Mouse (Mus musculus) brain, embryonic 14.5 days (tissue): ENCODE results near the gene Mest. TPM values are rescaled to one million over a fixed set of nuclear protein-coding genes. Genes with fewer than 3 reads are reported as not detected.

Experiments used
- DNase-seq: peaks from one replicate; pipeline ENCODE4 v3.0.0-alpha.2; 2011; ENCODE audit warnings: low read depth
- CTCF ChIP-seq: fragments of 200-500 bp; IDR thresholded peaks from 2 replicates; pipeline ENCODE4 v1.5.1; 2012; ENCODE audit warnings: inconsistent platforms, mild to moderate bottlenecking, moderate library complexity, borderline replicate concordance; ENCODE audit not compliant: insufficient read depth, insufficient read length; ENCODE audit errors: extremely low read depth
- POLR2A ChIP-seq: fragments of 200-500 bp; IDR thresholded peaks from 2 replicates; pipeline ENCODE4 v1.6.1; 2012; ENCODE audit warnings: mild to moderate bottlenecking, inconsistent platforms, borderline replicate concordance; ENCODE audit not compliant: poor library complexity, insufficient read depth, insufficient read length, severe bottlenecking; ENCODE audit errors: extremely low read depth
- polyA plus RNA-seq: library from polyadenylated mRNA; depleted of rRNA; stranded (reverse); fragments of >200 nt; gene quantifications from 2 replicates; pipeline ENCODE4 v1.2.3, GENCODE M21; 2012; rRNA removed

The Mest gene
- polyA plus RNA-seq, 1 experiment: 604 TPM

DNA sequence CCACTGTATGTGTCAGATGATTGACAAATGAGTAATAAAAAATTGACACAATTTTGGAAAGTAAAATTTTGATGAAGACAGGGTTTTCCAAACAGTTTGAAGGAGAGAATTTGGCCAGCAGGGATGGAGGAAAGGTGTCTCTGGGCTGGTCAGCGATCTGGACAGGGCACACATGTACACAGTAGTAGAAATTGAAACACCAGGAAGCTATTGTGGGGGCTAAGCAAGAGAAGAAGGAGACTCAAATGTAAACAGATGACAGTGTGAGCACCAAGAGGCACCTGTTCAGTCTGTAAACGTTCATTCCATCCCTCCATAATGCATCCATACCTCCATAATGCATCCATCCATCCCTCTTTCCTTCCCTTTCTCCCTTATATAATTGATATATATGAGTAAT is 27.9 kb downstream of the Mest start:
- TF ChIP-seq POLR2A (no peak), CTCF (no peak)
- no peak for DNase-seq

Other genes with a start within 250 kb of the Mest start
- gene Tmem209, start 213.8 kb upstream of the Mest start, polyA plus RNA-seq: 45.9 and 59.4 TPM in 2 replicates
- gene Ssmem1, start 213.7 kb upstream of the Mest start, polyA plus RNA-seq: 0.09 and 0.10 TPM in 2 replicates
- 3.4 and 4.1 TPM in 2 replicates for gene Cpa2, start 182.0 kb upstream of the Mest start, polyA plus RNA-seq
- 2.5 and 3.3 TPM in 2 replicates for gene Cpa4, start 155.2 kb upstream of the Mest start, polyA plus RNA-seq
- gene Cpa5, start 112.5 kb upstream of the Mest start, polyA plus RNA-seq: 0.04 and 0.14 TPM in 2 replicates
- gene Cpa1, start 84.3 kb upstream of the Mest start, polyA plus RNA-seq: 0.68 and 1.0 TPM in 2 replicates
- gene Cep41, start 29.8 kb upstream of the Mest start, polyA plus RNA-seq: 16.1 and 19.5 TPM in 2 replicates
- 42.1 and 54.6 TPM in 2 replicates for gene Copg2, start 173.2 kb downstream of the Mest start, polyA plus RNA-seq
- gene Tsga13, start 192.0 kb downstream of the Mest start, polyA plus RNA-seq: 0.25 and 0.34 TPM in 2 replicates
- gene Klf14, start 235.5 kb downstream of the Mest start, polyA plus RNA-seq: 0.24 and 0.36 TPM in 2 replicates